Mouse (Mus musculus) midbrain, embryonic 15.5 days (tissue): ENCODE results near the gene Flvcr2. TPM values are rescaled to one million over a fixed set of nuclear protein-coding genes. Genes with fewer than 3 reads are reported as not detected.
A peak's percentile ranks its signal among the peaks of the same experiment; 100 is the strongest.
"Not testable (repeated sequence)": the region's sequence is repeated elsewhere in the genome, so short reads cannot be mapped to it uniquely, and the experiment has no call there.

Experiments
- ATAC-seq: fragments of 200-750 bp; cut with Nextera tagmentation; replicated peaks from 2 replicates; pipeline ENCODE4 v1.8.0; 2017; ENCODE audit warnings: moderate TSS enrichment
- H3K27ac ChIP-seq: fragments of 300-500 bp; sonication (generic); 2 replicates; pipeline ENCODE4 v1.5.1; 2015; ENCODE audit warnings: mild to moderate bottlenecking, inconsistent platforms
- H3K27me3 ChIP-seq: fragments of 300-500 bp; sonication (generic); replicated peaks from 2 replicates; pipeline ENCODE4 v1.6.1; 2015; ENCODE audit warnings: inconsistent platforms
- H3K36me3 ChIP-seq: fragments of 300-500 bp; sonication (generic); replicated peaks from 2 replicates; pipeline ENCODE4 v1.6.1; 2015; ENCODE audit warnings: inconsistent platforms
- H3K4me1 ChIP-seq: fragments of 300-500 bp; sonication (generic); 2 replicates; pipeline ENCODE4 v1.6.1; 2015; ENCODE audit warnings: inconsistent platforms
- H3K4me2 ChIP-seq: fragments of 300-500 bp; sonication (generic); 2 replicates; pipeline ENCODE4 v1.6.1; 2015; ENCODE audit warnings: inconsistent platforms, mild to moderate bottlenecking, moderate library complexity
- H3K4me3 ChIP-seq: fragments of 300-500 bp; sonication (generic); 2 replicates; pipeline ENCODE4 v1.5.1; 2015; ENCODE audit warnings: mild to moderate bottlenecking, inconsistent platforms
- H3K9ac ChIP-seq: fragments of 300-500 bp; sonication (generic); 2 replicates; pipeline ENCODE4 v1.6.1; 2015; ENCODE audit warnings: mild to moderate bottlenecking, inconsistent platforms
- H3K9me3 ChIP-seq: fragments of 300-500 bp; sonication (generic); 2 replicates; pipeline ENCODE4 v1.6.1; 2016; ENCODE audit warnings: inconsistent platforms
- WGBS: fragments of 180-500 bp; shearing (Covaris S2); methylation state at CpG from one replicate; pipeline ENCODE4 v1.1.7; 2015; ENCODE audit warnings: mixed read lengths; 5-methylcytosine and 5-hydroxymethylcytosine counted together
- polyA plus RNA-seq: library from polyadenylated mRNA; unstranded; fragments of >200 nt; fragmentation: Nextera tagmentation; extraction: Ambion mirVana; gene quantifications from 2 replicates; pipeline ENCODE4 v1.2.1, GENCODE M21; 2015

Gene Flvcr2
- polyA plus RNA-seq = 5.7 and 6.2 TPM in 2 replicates

- Histone ChIP-seq H3K4me3 (peak within 1 kb of the TSS; percentile 37), H3K27me3 (peaks cover 7% of the 10 kb centered on the region), H3K36me3 (no peaks in the 10 kb centered on the region), H3K4me1 (peaks cover 13% of the 10 kb centered on the region), H3K9me3 (no peaks in the 10 kb centered on the region), H3K27ac (no peak within 1 kb of the TSS), H3K9ac (peak within 1 kb of the TSS; percentile 21; the same call in 1 of the 2 replicates), H3K4me2 (peak within 1 kb of the TSS; percentile 74)
- WGBS = under 1% methylated on average over 48 of the region's 51 CpGs
- peak; percentile 62 for ATAC-seq
Observed at GRCm38 (mm10) chr12:85745827-85746695, at the start of gene Flvcr2. Flvcr2 (plus strand) TSS chr12:85746539.

GRCm38 (mm10) chr12:85698179-85698578 lies 48.2 kb upstream of the Flvcr2 start:
- H3K4me1 ChIP-seq, H3K36me3 ChIP-seq, H3K27me3 ChIP-seq, H3K4me3 ChIP-seq, H3K9me3 ChIP-seq, H3K27ac ChIP-seq, H3K9ac ChIP-seq: not testable (repeated sequence)
- WGBS = 46% methylated on average over 17 of the region's 37 CpGs
- ATAC-seq = peak; percentile 42; the same call in 1 of the 2 replicates
- peak overlapping the region; percentile 37 for H3K4me2 ChIP-seq

GRCm38 (mm10) chr12:85700191-85700841 lies 46.0 kb upstream of the Flvcr2 start:
- WGBS = 71% methylated on average over 6 of the region's 6 CpGs
- Histone ChIP-seq H3K36me3 (no peaks in the 10 kb centered on the region), H3K27ac (no peak overlapping the region), H3K9me3 (no peaks in the 10 kb centered on the region), H3K4me2 (no peak overlapping the region), H3K9ac (no peak overlapping the region), H3K27me3 (peaks cover 6% of the 10 kb centered on the region; the same call in 1 of the 2 replicates), H3K4me3 (no peak overlapping the region), H3K4me1 (peaks cover 2% of the 10 kb centered on the region; the same call in 1 of the 2 replicates)
- ATAC-seq = no peak

- H3K36me3 ChIP-seq = no peaks in the 10 kb centered on the region
- H3K9me3 ChIP-seq = no peaks in the 10 kb centered on the region
- ATAC-seq = no peak
- no peak overlapping the region for H3K4me3 ChIP-seq
- no peak overlapping the region for H3K27ac ChIP-seq
- peaks cover 6% of the 10 kb centered on the region; the same call in 1 of the 2 replicates for H3K27me3 ChIP-seq
- WGBS = 79% methylated on average over 7 of the region's 7 CpGs
- H3K4me2 ChIP-seq = no peak overlapping the region
- peaks cover 7% of the 10 kb centered on the region; the same call in 1 of the 2 replicates for H3K4me1 ChIP-seq
- H3K9ac ChIP-seq = no peak overlapping the region
Observed at GRCm38 (mm10) chr12:85700842-85701223, 45.5 kb upstream of the Flvcr2 start.

GRCm38 (mm10) chr12:85702166-85703055 lies 43.9 kb upstream of the Flvcr2 start:
- H3K4me3 ChIP-seq = no peak overlapping the region
- WGBS = 80% methylated on average over 15 of the region's 15 CpGs
- no peaks in the 10 kb centered on the region for H3K9me3 ChIP-seq
- no peak for ATAC-seq
- H3K9ac ChIP-seq = no peak overlapping the region
- no peaks in the 10 kb centered on the region for H3K36me3 ChIP-seq
- H3K4me1 ChIP-seq = peaks cover 8% of the 10 kb centered on the region; the same call in 1 of the 2 replicates
- no peak overlapping the region for H3K27ac ChIP-seq
- no peak overlapping the region for H3K4me2 ChIP-seq
- H3K27me3 ChIP-seq = peaks cover 6% of the 10 kb centered on the region; the same call in 1 of the 2 replicates

GRCm38 (mm10) chr12:85703507-85703906 lies 42.8 kb upstream of the Flvcr2 start:
- Histone ChIP-seq H3K4me1 (peaks cover 8% of the 10 kb centered on the region; the same call in 1 of the 2 replicates), H3K4me3 (no peak overlapping the region), H3K9ac (no peak overlapping the region), H3K27me3 (peaks cover 6% of the 10 kb centered on the region; the same call in 1 of the 2 replicates), H3K9me3 (no peaks in the 10 kb centered on the region), H3K4me2 (no peak overlapping the region), H3K27ac (no peak overlapping the region), H3K36me3 (no peaks in the 10 kb centered on the region)
- no peak for ATAC-seq
- 74% methylated on average over 3 of the region's 3 CpGs for whole genome bisulfite sequencing

- ATAC-seq = no peak
- WGBS = 69% methylated on average over 7 of the region's 7 CpGs
- Histone ChIP-seq H3K27me3 (peaks cover 6% of the 10 kb centered on the region; the same call in 1 of the 2 replicates), H3K36me3 (no peaks in the 10 kb centered on the region), H3K4me1 (peaks cover 8% of the 10 kb centered on the region; the same call in 1 of the 2 replicates), H3K27ac (no peak overlapping the region), H3K4me2 (no peak overlapping the region), H3K9me3 (no peaks in the 10 kb centered on the region), H3K9ac (no peak overlapping the region), H3K4me3 (no peak overlapping the region)
Observed at GRCm38 (mm10) chr12:85704566-85704965, 41.8 kb upstream of the Flvcr2 start.

GRCm38 (mm10) chr12:85705002-85705830 lies 41.1 kb upstream of the Flvcr2 start:
- Histone ChIP-seq H3K4me1 (peaks cover 8% of the 10 kb centered on the region; the same call in 1 of the 2 replicates), H3K9ac (peak overlapping the region; percentile 5; the same call in 1 of the 2 replicates), H3K27ac (no peak overlapping the region), H3K27me3 (peaks cover 6% of the 10 kb centered on the region; the same call in 1 of the 2 replicates), H3K4me3 (peak overlapping the region; percentile 11), H3K36me3 (no peaks in the 10 kb centered on the region), H3K4me2 (peak overlapping the region; percentile 47), H3K9me3 (no peaks in the 10 kb centered on the region)
- ATAC-seq = no peak
- WGBS = 13% methylated on average over 20 of the region's 20 CpGs

- peak overlapping the region; percentile 47 for H3K4me2 ChIP-seq
- peak overlapping the region; percentile 11 for H3K4me3 ChIP-seq
- peaks cover 8% of the 10 kb centered on the region; the same call in 1 of the 2 replicates for H3K4me1 ChIP-seq
- ATAC-seq = no peak
- H3K9ac ChIP-seq = peak overlapping the region; percentile 5; the same call in 1 of the 2 replicates
- H3K36me3 ChIP-seq = no peaks in the 10 kb centered on the region
- WGBS = 26% methylated on average over 17 of the region's 17 CpGs
- H3K27me3 ChIP-seq = peaks cover 6% of the 10 kb centered on the region; the same call in 1 of the 2 replicates
- H3K27ac ChIP-seq = no peak overlapping the region
- no peaks in the 10 kb centered on the region for H3K9me3 ChIP-seq
Observed at GRCm38 (mm10) chr12:85705831-85706530, 40.4 kb upstream of the Flvcr2 start.

- H3K27me3 ChIP-seq = peaks cover 6% of the 10 kb centered on the region; the same call in 1 of the 2 replicates
- WGBS = 84% methylated on average over 4 of the region's 4 CpGs
Observed at GRCm38 (mm10) chr12:85706906-85707305, 39.4 kb upstream of the Flvcr2 start.

More at GRCm38 (mm10) chr12:85706906-85707305, 39.4 kb upstream of the Flvcr2 start:
- Histone ChIP-seq H3K27ac (no peak overlapping the region), H3K9me3 (no peaks in the 10 kb centered on the region), H3K36me3 (no peaks in the 10 kb centered on the region), H3K4me3 (no peak overlapping the region), H3K9ac (no peak overlapping the region), H3K4me2 (no peak overlapping the region), H3K4me1 (peaks cover 8% of the 10 kb centered on the region; the same call in 1 of the 2 replicates)
- no peak for ATAC-seq
